Mouse (Mus musculus) lung, postnatal 0 days (tissue): ENCODE measurements around the gene Kcnj3.

ENCODE experiments used
- CTCF ChIP-seq: IDR thresholded peaks from 2 replicates; pipeline ENCODE4 v1.5.1; 2016; ENCODE audit warnings: antibody characterized with exemption, mild to moderate bottlenecking
- EP300 ChIP-seq: IDR thresholded peaks from 2 replicates; pipeline ENCODE4 v1.6.1; 2016; ENCODE audit warnings: antibody characterized with exemption, mild to moderate bottlenecking, control low read depth

DNA sequence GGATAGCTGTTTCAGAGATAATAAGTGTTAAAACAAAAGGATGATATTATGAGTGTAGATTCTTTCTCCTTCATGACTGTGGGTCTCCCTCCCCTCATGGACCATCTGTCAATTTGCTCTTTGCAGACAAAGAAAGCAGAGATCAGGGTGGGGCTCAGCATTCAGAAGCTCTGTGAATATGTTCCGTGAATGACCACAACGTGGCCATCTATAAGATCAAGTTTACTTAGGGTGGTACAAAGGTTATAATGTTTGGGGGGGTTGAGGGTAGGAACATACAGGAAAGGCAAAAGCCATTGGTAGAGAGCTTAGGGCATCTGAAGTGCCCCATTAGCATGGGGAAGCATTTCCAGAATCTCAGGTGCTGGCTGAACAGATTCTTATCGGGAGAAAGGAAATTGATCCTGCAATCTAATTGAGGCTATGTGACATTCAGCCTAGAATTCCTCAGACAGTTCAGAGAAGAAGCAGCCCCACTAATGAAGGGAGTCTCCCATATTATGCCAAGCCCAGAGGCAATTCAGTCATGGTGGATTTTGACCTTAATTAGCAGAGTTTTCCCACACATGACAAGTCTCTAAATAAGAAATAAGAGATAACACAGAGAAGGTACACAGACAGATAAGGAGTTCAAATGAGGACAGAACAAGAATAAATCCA, 45.3 kb upstream of the Kcnj3 start:
- TF ChIP-seq EP300 (no peak), CTCF (no peak)
